Mouse (Mus musculus): ENCODE measurements around the gene Ptprn2. TPM values are rescaled to one million over a fixed set of nuclear protein-coding genes. Genes with fewer than 3 reads are reported as not detected.

Ptprn2 gene
- polyA plus RNA-seq, 1 experiment from 2014 or later = 0.13 TPM

- H3K9ac ChIP-seq = no peak overlapping the region
- no peak overlapping the region for H3K27ac ChIP-seq
- no peaks in the 10 kb centered on the region for H3K9me3 ChIP-seq (replicated peaks)
- no peaks in the 10 kb centered on the region for H3K36me3 ChIP-seq
- H3K4me2 ChIP-seq = no peak overlapping the region
- H3K27me3 ChIP-seq = no peaks in the 10 kb centered on the region
- no peak overlapping the region for H3K4me3 ChIP-seq
- 58% methylated on average over 13 of the region's 13 CpGs for WGBS
- no peak; the same call in 1 of the 2 replicates for ATAC-seq (replicated peaks; ENCODE audit: insufficient number of reproducible peaks, insufficient read depth, low FRiP score, low read depth)
- H3K4me1 ChIP-seq (replicated peaks) = peaks cover 3% of the 10 kb centered on the region; the same call in 1 of the 2 replicates
Observed at GRCm38 (mm10) chr12:116952452-116953205, 467.1 kb downstream of the Ptprn2 start.

GRCm38 (mm10) chr12:116959164-116959563 lies 473.6 kb downstream of the Ptprn2 start:
- no peaks in the 10 kb centered on the region for H3K9me3 ChIP-seq (replicated peaks)
- no peaks in the 10 kb centered on the region for H3K27me3 ChIP-seq
- H3K4me2 ChIP-seq = no peak overlapping the region
- ATAC-seq (replicated peaks; ENCODE audit: insufficient number of reproducible peaks, insufficient read depth, low FRiP score, low read depth) = no peak
- no peak overlapping the region for H3K4me3 ChIP-seq
- 86% methylated on average over 2 of the region's 2 CpGs for WGBS
- H3K36me3 ChIP-seq = no peaks in the 10 kb centered on the region
- peaks cover 3% of the 10 kb centered on the region; the same call in 1 of the 2 replicates for H3K4me1 ChIP-seq (replicated peaks)
- no peak overlapping the region for H3K27ac ChIP-seq
- H3K9ac ChIP-seq = no peak overlapping the region

- Histone ChIP-seq H3K27ac (no peak overlapping the region), H3K36me3 (no peaks in the 10 kb centered on the region), H3K4me3 (no peak overlapping the region), H3K9me3 (replicated peaks) (no peaks in the 10 kb centered on the region), H3K4me1 (replicated peaks) (no peaks in the 10 kb centered on the region), H3K9ac (no peak overlapping the region), H3K27me3 (no peaks in the 10 kb centered on the region), H3K4me2 (no peak overlapping the region)
- 90% methylated on average over 1 of the region's 1 CpGs for WGBS
- ATAC-seq (replicated peaks; ENCODE audit: insufficient number of reproducible peaks, insufficient read depth, low FRiP score, low read depth) = no peak
Observed at GRCm38 (mm10) chr12:116963906-116964305, 478.4 kb downstream of the Ptprn2 start.

- WGBS = 68% methylated on average over 8 of the region's 8 CpGs
- Histone ChIP-seq H3K4me1 (replicated peaks) (no peaks in the 10 kb centered on the region), H3K4me2 (no peak overlapping the region), H3K4me3 (no peak overlapping the region), H3K27ac (no peak overlapping the region), H3K36me3 (no peaks in the 10 kb centered on the region), H3K9me3 (replicated peaks) (no peaks in the 10 kb centered on the region), H3K9ac (no peak overlapping the region), H3K27me3 (no peaks in the 10 kb centered on the region)
- no peak for ATAC-seq (replicated peaks; ENCODE audit: insufficient number of reproducible peaks, insufficient read depth, low FRiP score, low read depth)
Observed at GRCm38 (mm10) chr12:116968215-116968939, 482.9 kb downstream of the Ptprn2 start.

GRCm38 (mm10) chr12:116975547-116975946 lies 490.0 kb downstream of the Ptprn2 start:
- Histone ChIP-seq H3K27me3 (no peaks in the 10 kb centered on the region), H3K9me3 (replicated peaks) (no peaks in the 10 kb centered on the region), H3K4me1 (replicated peaks) (no peaks in the 10 kb centered on the region), H3K4me2 (no peak overlapping the region), H3K36me3 (no peaks in the 10 kb centered on the region), H3K9ac (no peak overlapping the region), H3K27ac (no peak overlapping the region), H3K4me3 (no peak overlapping the region)
- WGBS = 82% methylated on average over 5 of the region's 5 CpGs
- ATAC-seq (replicated peaks; ENCODE audit: insufficient number of reproducible peaks, insufficient read depth, low FRiP score, low read depth) = no peak

GRCm38 (mm10) chr12:116976981-116977380 lies 491.5 kb downstream of the Ptprn2 start:
- Histone ChIP-seq H3K4me1 (replicated peaks) (no peaks in the 10 kb centered on the region), H3K4me3 (no peak overlapping the region), H3K36me3 (no peaks in the 10 kb centered on the region), H3K27ac (no peak overlapping the region), H3K9ac (no peak overlapping the region), H3K4me2 (no peak overlapping the region), H3K27me3 (no peaks in the 10 kb centered on the region), H3K9me3 (replicated peaks) (no peaks in the 10 kb centered on the region)
- ATAC-seq (replicated peaks; ENCODE audit: insufficient number of reproducible peaks, insufficient read depth, low FRiP score, low read depth) = no peak
- 43% methylated on average over 6 of the region's 6 CpGs for WGBS

GRCm38 (mm10) chr12:116978201-116978600 lies 492.7 kb downstream of the Ptprn2 start:
- Histone ChIP-seq H3K36me3 (no peaks in the 10 kb centered on the region), H3K4me2 (no peak overlapping the region), H3K4me3 (no peak overlapping the region), H3K27ac (no peak overlapping the region), H3K9me3 (replicated peaks) (no peaks in the 10 kb centered on the region), H3K27me3 (no peaks in the 10 kb centered on the region), H3K9ac (no peak overlapping the region), H3K4me1 (replicated peaks) (no peaks in the 10 kb centered on the region)
- no peak for ATAC-seq (replicated peaks; ENCODE audit: insufficient number of reproducible peaks, insufficient read depth, low FRiP score, low read depth)
- 84% methylated on average over 6 of the region's 6 CpGs for WGBS

GRCm38 (mm10) chr12:116981315-116981714 lies 495.8 kb downstream of the Ptprn2 start:
- H3K9me3 ChIP-seq (replicated peaks) = no peaks in the 10 kb centered on the region
- H3K4me1 ChIP-seq (replicated peaks) = no peaks in the 10 kb centered on the region
- ATAC-seq (replicated peaks; ENCODE audit: insufficient number of reproducible peaks, insufficient read depth, low FRiP score, low read depth) = no peak
- no peaks in the 10 kb centered on the region for H3K36me3 ChIP-seq
- no peak overlapping the region for H3K9ac ChIP-seq
- no peak overlapping the region for H3K27ac ChIP-seq
- no peaks in the 10 kb centered on the region for H3K27me3 ChIP-seq
- WGBS = 77% methylated on average over 1 of the region's 1 CpGs
- no peak overlapping the region for H3K4me3 ChIP-seq
- H3K4me2 ChIP-seq = no peak overlapping the region

- no peaks in the 10 kb centered on the region for H3K27me3 ChIP-seq
- H3K9ac ChIP-seq = no peak overlapping the region
- H3K27ac ChIP-seq = no peak overlapping the region
- H3K4me2 ChIP-seq = no peak overlapping the region
- 58% methylated on average over 10 of the region's 10 CpGs for WGBS
- no peaks in the 10 kb centered on the region for H3K36me3 ChIP-seq
- no peak overlapping the region for H3K4me3 ChIP-seq
- no peaks in the 10 kb centered on the region for H3K9me3 ChIP-seq (replicated peaks)
- H3K4me1 ChIP-seq (replicated peaks) = no peaks in the 10 kb centered on the region
- ATAC-seq (replicated peaks; ENCODE audit: insufficient number of reproducible peaks, insufficient read depth, low FRiP score, low read depth) = no peak
Observed at GRCm38 (mm10) chr12:116989144-116989543, 503.6 kb downstream of the Ptprn2 start.

- 55% methylated on average over 2 of the region's 2 CpGs for WGBS
Observed at GRCm38 (mm10) chr12:117001546-117002148, 516.1 kb downstream of the Ptprn2 start.

GRCm38 (mm10) chr12:117016753-117017595 lies 531.5 kb downstream of the Ptprn2 start:
- Histone ChIP-seq H3K9me3 (replicated peaks) (no peaks in the 10 kb centered on the region), H3K27me3 (no peaks in the 10 kb centered on the region), H3K27ac (no peak overlapping the region), H3K9ac (no peak overlapping the region), H3K4me3 (no peak overlapping the region), H3K36me3 (no peaks in the 10 kb centered on the region), H3K4me2 (no peak overlapping the region), H3K4me1 (replicated peaks) (0 out of 2 replicates have a peak, but pooled peaks cover 4% of the 10 kb centered on the region)
- no peak for ATAC-seq (replicated peaks; ENCODE audit: insufficient number of reproducible peaks, insufficient read depth, low FRiP score, low read depth)
- 70% methylated on average over 15 of the region's 15 CpGs for WGBS

More at GRCm38 (mm10) chr12:117001546-117002148, 516.1 kb downstream of the Ptprn2 start:
- Histone ChIP-seq H3K4me1 (replicated peaks) (no peaks in the 10 kb centered on the region), H3K9me3 (replicated peaks) (no peaks in the 10 kb centered on the region), H3K4me2 (no peak overlapping the region), H3K36me3 (no peaks in the 10 kb centered on the region), H3K4me3 (no peak overlapping the region), H3K27me3 (no peaks in the 10 kb centered on the region), H3K27ac (no peak overlapping the region), H3K9ac (no peak overlapping the region)
- ATAC-seq (replicated peaks; ENCODE audit: insufficient number of reproducible peaks, insufficient read depth, low FRiP score, low read depth) = no peak
